Mouse (Mus musculus) stomach, embryonic 15.5 days (tissue): ENCODE measurements at regions not wholly inside any gene's neighbourhood (a gene's known extent, or its start where the extent isn't known, plus 50 kb on each side); places are given as distances from the start of the nearest gene placed in this dataset.

ENCODE experiments used
- ATAC-seq: fragments of 200-750 bp; cut with Nextera tagmentation; 2 replicates; pipeline ENCODE4 v1.8.0; 2017; ENCODE audit warnings: low read depth, moderate number of reproducible peaks, moderate TSS enrichment; ENCODE audit not compliant: insufficient read depth, low FRiP score
- H3K27ac ChIP-seq: fragments of 300-500 bp; sonication (generic); 2 replicates; pipeline ENCODE4 v1.5.1; 2015; ENCODE audit warnings: mild to moderate bottlenecking, inconsistent platforms
- H3K27me3 ChIP-seq: fragments of 300-500 bp; sonication (generic); replicated peaks from 2 replicates; pipeline ENCODE4 v1.6.1; 2015; ENCODE audit warnings: inconsistent platforms
- H3K36me3 ChIP-seq: fragments of 300-500 bp; sonication (generic); 2 replicates; pipeline ENCODE4 v1.6.1; 2015; ENCODE audit warnings: inconsistent platforms
- H3K4me1 ChIP-seq: fragments of 300-500 bp; sonication (generic); 2 replicates; pipeline ENCODE4 v1.6.1; 2015; ENCODE audit warnings: inconsistent platforms
- H3K4me2 ChIP-seq: fragments of 300-500 bp; sonication (generic); 2 replicates; pipeline ENCODE4 v1.6.1; 2015; ENCODE audit warnings: mild to moderate bottlenecking, inconsistent platforms
- H3K4me3 ChIP-seq: fragments of 300-500 bp; sonication (generic); replicated peaks from 2 replicates; pipeline ENCODE4 v1.5.1; 2015; ENCODE audit warnings: inconsistent platforms
- H3K9ac ChIP-seq: fragments of 300-500 bp; sonication (generic); 2 replicates; pipeline ENCODE4 v1.6.1; 2015; ENCODE audit warnings: inconsistent platforms
- H3K9me3 ChIP-seq: fragments of 300-500 bp; sonication (generic); 2 replicates; pipeline ENCODE4 v1.6.1; 2016; ENCODE audit warnings: inconsistent platforms
- WGBS: fragments of 180-500 bp; shearing (Covaris S2); methylation state at CpG from one replicate; pipeline ENCODE4 v1.1.7; 2015; 5-methylcytosine and 5-hydroxymethylcytosine counted together

DNA sequence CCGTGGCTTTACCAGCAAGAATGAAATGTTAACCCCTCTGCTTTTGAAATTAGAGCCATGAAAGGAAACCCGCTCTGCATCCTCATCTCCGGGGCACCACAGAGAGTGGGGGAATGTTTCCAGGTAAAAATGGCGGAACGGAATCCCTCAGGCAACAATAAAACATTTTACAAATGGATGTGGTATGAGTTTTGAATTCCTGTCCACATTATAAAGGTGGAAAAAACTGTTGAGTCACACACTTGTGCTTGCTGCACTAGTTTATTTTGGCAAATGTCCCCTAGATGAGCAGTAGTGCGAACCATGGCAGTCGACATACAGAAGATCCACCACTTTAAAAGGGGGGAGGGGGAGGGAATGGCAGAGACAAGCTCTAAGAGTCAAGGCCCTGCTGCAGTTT lies 289.4 kb upstream of the Nt5e start:
- 91% methylated on average over 7 of the region's 7 CpGs for WGBS
- Histone ChIP-seq H3K4me2 (no peak overlapping the region), H3K4me3 (no peak overlapping the region), H3K4me1 (no peaks in the 10 kb centered on the region), H3K9ac (no peak overlapping the region), H3K27ac (no peak overlapping the region), H3K27me3 (no peaks in the 10 kb centered on the region), H3K9me3 (no peaks in the 10 kb centered on the region), H3K36me3 (no peaks in the 10 kb centered on the region)
- no peak for ATAC-seq

- no peak overlapping the region for H3K27ac ChIP-seq
- no peak overlapping the region for H3K4me3 ChIP-seq
- WGBS, result 74% methylated on average over 13 of the region's 13 CpGs
- no peaks in the 10 kb centered on the region for H3K27me3 ChIP-seq
- H3K4me2 ChIP-seq, result no peak overlapping the region
- no peaks in the 10 kb centered on the region for H3K36me3 ChIP-seq
- no peak overlapping the region for H3K9ac ChIP-seq
- no peaks in the 10 kb centered on the region for H3K9me3 ChIP-seq
- ATAC-seq, result no peak
- H3K4me1 ChIP-seq, result no peaks in the 10 kb centered on the region
These were observed 277.7 kb upstream of the Nt5e start for GRCm38 (mm10) chr9:88049270-88049669.

GRCm38 (mm10) chr9:88049792-88050191 lies 277.2 kb upstream of the Nt5e start:
- no peak overlapping the region for H3K4me3 ChIP-seq
- no peak overlapping the region for H3K4me2 ChIP-seq
- 80% methylated on average over 4 of the region's 4 CpGs for WGBS
- no peak for ATAC-seq
- no peak overlapping the region for H3K9ac ChIP-seq
- H3K9me3 ChIP-seq, result no peaks in the 10 kb centered on the region
- no peaks in the 10 kb centered on the region for H3K36me3 ChIP-seq
- no peak overlapping the region for H3K27ac ChIP-seq
- H3K4me1 ChIP-seq, result no peaks in the 10 kb centered on the region
- no peaks in the 10 kb centered on the region for H3K27me3 ChIP-seq

GRCm38 (mm10) chr9:88058551-88058950 lies 268.4 kb upstream of the Nt5e start:
- ATAC-seq, result peak; percentile 65
- WGBS, result 42% methylated on average over 4 of the region's 4 CpGs
- no peaks in the 10 kb centered on the region for H3K36me3 ChIP-seq
- H3K4me1 ChIP-seq, result no peaks in the 10 kb centered on the region
- no peak overlapping the region for H3K27ac ChIP-seq
- H3K4me2 ChIP-seq, result no peak overlapping the region
- no peak overlapping the region for H3K9ac ChIP-seq
- H3K4me3 ChIP-seq, result no peak overlapping the region
- no peaks in the 10 kb centered on the region for H3K27me3 ChIP-seq
- no peaks in the 10 kb centered on the region for H3K9me3 ChIP-seq

GRCm38 (mm10) chr9:88059005-88059404 lies 268.0 kb upstream of the Nt5e start:
- H3K9me3 ChIP-seq, result no peaks in the 10 kb centered on the region
- H3K9ac ChIP-seq, result no peak overlapping the region
- H3K27ac ChIP-seq, result no peak overlapping the region
- WGBS, result 64% methylated on average over 3 of the region's 3 CpGs
- H3K36me3 ChIP-seq, result no peaks in the 10 kb centered on the region
- peak; percentile 58; the same call in 1 of the 2 replicates for ATAC-seq
- no peaks in the 10 kb centered on the region for H3K4me1 ChIP-seq
- H3K4me2 ChIP-seq, result no peak overlapping the region
- H3K4me3 ChIP-seq, result no peak overlapping the region
- no peaks in the 10 kb centered on the region for H3K27me3 ChIP-seq

DNA sequence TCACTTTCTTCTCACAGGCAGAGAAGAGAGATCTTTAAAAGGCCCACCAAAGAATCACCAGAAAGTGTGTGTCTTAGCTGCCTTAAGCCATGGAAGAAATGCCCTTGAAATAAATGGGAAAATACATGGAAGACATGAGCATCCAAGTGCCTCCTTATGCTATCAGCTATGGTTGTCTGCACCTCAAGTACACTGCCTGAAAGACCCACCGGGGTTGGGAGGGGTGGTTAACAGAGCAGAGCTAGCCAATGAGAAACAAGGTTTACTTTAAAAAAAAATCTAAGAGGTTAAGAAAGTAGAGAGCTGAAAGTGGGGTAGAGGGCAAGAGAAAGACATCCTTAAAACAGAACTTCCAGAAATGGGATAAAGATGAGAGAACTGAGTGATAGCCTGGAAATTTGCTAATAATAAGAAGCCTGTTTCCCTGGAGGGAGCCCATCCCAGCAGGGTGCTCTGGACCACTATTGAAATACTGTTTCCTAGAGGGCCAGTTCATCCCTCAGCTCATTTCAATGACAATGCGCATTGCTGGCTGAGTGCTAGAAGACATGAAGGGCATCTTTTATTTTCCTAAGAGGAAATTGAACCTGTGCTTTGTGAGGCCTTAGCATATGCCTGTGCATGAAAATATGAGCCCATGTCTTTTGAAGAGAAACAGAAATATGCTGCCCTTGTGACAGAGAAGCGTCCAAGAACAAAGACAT lies 262.9 kb upstream of the Nt5e start:
- Histone ChIP-seq H3K4me2 (no peak overlapping the region), H3K36me3 (no peaks in the 10 kb centered on the region), H3K9ac (no peak overlapping the region), H3K27me3 (no peaks in the 10 kb centered on the region), H3K4me1 (no peaks in the 10 kb centered on the region), H3K9me3 (no peaks in the 10 kb centered on the region), H3K4me3 (no peak overlapping the region), H3K27ac (no peak overlapping the region)
- ATAC-seq, result no peak
- 64% methylated on average over 3 of the region's 3 CpGs for WGBS

- H3K4me1 ChIP-seq, result no peaks in the 10 kb centered on the region
- no peaks in the 10 kb centered on the region for H3K9me3 ChIP-seq
- WGBS, result 75% methylated on average over 4 of the region's 4 CpGs
- ATAC-seq, result no peak
- no peak overlapping the region for H3K4me3 ChIP-seq
- no peak overlapping the region for H3K4me2 ChIP-seq
- H3K27ac ChIP-seq, result no peak overlapping the region
- H3K9ac ChIP-seq, result no peak overlapping the region
- no peaks in the 10 kb centered on the region for H3K36me3 ChIP-seq
- H3K27me3 ChIP-seq, result no peaks in the 10 kb centered on the region
These were observed 261.9 kb upstream of the Nt5e start for GRCm38 (mm10) chr9:88065057-88065456.

DNA sequence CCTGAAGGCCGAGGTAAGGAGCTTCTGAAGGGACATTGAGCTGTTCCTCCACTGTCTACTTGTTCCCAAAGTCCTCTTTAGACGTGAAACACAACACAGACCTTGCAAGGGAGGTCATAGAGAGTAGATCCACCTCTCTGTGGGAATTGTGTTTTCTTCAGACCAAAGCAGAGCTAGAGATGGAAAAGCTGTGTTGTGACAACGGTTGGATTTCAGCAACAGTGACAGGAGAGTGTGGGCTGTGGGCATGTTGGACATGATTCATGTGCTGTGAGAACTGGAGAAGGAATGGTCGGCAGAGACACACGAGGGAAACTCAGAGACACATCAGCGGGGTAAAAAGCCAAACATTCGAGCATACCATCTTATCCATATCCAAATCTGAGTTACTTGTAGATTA lies 261.2 kb upstream of the Nt5e start:
- WGBS, result 84% methylated on average over 7 of the region's 7 CpGs
- Histone ChIP-seq H3K9me3 (no peaks in the 10 kb centered on the region), H3K4me1 (no peaks in the 10 kb centered on the region), H3K4me3 (no peak overlapping the region), H3K36me3 (no peaks in the 10 kb centered on the region), H3K9ac (no peak overlapping the region), H3K27me3 (no peaks in the 10 kb centered on the region), H3K27ac (no peak overlapping the region), H3K4me2 (no peak overlapping the region)
- no peak for ATAC-seq

DNA sequence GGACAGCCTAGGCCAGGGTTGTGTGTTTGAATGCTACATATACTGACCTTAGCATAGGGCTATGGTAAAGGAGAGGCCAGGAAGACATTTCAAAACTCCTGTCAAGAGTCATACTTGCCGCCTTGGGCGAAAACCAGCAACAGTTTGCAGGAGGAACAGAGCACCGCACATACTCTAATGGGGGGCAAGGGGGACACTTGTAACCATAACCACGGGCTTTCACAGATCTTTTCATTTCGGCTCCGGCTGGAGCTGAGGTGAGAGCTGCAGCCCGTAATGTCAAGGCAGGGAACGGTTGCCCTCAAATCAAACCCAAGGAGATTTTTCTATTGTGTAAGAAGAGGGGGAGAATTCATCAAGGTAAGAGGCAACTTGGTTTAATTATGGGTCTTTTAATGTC lies 258.7 kb upstream of the Nt5e start:
- 89% methylated on average over 8 of the region's 8 CpGs for WGBS
- H3K4me1 ChIP-seq, result no peaks in the 10 kb centered on the region
- no peaks in the 10 kb centered on the region for H3K36me3 ChIP-seq
- H3K4me3 ChIP-seq, result no peak overlapping the region
- H3K27ac ChIP-seq, result no peak overlapping the region
- ATAC-seq, result no peak
- H3K4me2 ChIP-seq, result no peak overlapping the region
- no peaks in the 10 kb centered on the region for H3K9me3 ChIP-seq
- no peak overlapping the region for H3K9ac ChIP-seq
- H3K27me3 ChIP-seq, result no peaks in the 10 kb centered on the region

DNA sequence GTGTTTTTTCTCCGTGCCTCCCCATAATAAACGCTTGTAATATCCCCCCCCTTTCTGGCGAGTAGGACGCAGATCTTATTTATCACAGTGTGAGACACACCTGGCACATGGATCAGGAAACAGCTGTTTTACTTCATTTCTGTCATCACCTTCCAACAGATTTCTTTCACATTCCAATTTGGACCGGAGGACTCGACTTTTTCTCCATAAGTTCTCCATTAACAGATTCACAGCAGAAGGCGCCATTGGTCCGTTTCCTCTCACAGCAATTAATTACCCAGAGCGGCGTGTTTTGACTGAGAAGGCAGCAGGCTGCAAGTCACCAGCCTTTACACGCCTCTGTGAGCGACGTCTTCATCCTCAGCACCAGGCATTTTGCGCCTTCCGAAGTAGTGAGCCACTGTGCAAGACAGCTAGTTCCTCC lies 258.1 kb upstream of the Nt5e start:
- Histone ChIP-seq H3K27me3 (no peaks in the 10 kb centered on the region), H3K9me3 (no peaks in the 10 kb centered on the region), H3K4me2 (peak overlapping the region; percentile 32), H3K36me3 (no peaks in the 10 kb centered on the region), H3K4me3 (no peak overlapping the region), H3K9ac (no peak overlapping the region), H3K4me1 (no peaks in the 10 kb centered on the region), H3K27ac (no peak overlapping the region)
- ATAC-seq, result no peak
- 39% methylated on average over 15 of the region's 15 CpGs for WGBS

DNA sequence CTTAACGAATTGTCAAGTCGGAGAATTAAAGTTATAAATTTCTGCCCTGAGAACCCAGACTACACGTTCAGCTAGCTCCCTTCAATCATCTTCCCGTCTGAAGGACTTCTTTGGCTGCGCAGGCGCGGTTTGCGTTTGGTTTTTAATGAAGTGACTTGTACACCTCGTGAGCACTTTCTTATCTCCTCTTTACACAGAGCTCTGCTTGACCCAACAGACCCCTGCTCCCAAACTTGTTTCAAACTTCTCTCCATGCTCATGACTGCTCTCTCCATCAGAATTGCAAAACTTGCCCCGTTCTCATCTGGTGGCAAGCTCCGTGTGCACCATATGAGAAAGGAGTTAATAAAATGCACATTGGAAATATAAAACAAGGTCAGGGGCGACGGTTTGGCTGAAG lies 257.2 kb upstream of the Nt5e start:
- H3K27ac ChIP-seq, result no peak overlapping the region
- ATAC-seq, result no peak
- H3K36me3 ChIP-seq, result no peaks in the 10 kb centered on the region
- no peak overlapping the region for H3K4me2 ChIP-seq
- no peaks in the 10 kb centered on the region for H3K9me3 ChIP-seq
- no peak overlapping the region for H3K9ac ChIP-seq
- 67% methylated on average over 13 of the region's 13 CpGs for WGBS
- no peak overlapping the region for H3K4me3 ChIP-seq
- no peaks in the 10 kb centered on the region for H3K27me3 ChIP-seq
- no peaks in the 10 kb centered on the region for H3K4me1 ChIP-seq

DNA sequence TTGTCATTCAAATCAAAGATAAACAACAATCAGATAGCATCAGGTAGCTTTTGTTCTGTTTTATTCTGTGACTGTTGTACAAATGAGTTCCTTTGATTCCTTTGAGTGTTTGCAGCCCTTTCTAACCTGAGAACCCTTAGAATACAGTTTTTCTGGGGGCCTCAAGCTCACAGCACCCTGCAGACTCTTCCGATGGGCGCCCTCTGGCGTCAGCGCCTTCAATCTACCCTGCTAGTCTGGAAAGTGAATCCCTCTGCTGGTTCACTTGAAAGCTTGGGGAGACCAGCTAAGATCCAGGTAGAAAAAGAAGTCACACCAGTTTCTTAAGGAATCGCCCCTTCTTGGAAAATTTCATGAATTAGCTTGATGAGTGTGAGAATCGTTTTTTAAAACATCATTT lies 253.8 kb upstream of the Nt5e start:
- Histone ChIP-seq H3K9me3 (no peaks in the 10 kb centered on the region), H3K9ac (no peak overlapping the region), H3K4me1 (no peaks in the 10 kb centered on the region), H3K4me3 (no peak overlapping the region), H3K27ac (no peak overlapping the region), H3K4me2 (no peak overlapping the region), H3K36me3 (no peaks in the 10 kb centered on the region), H3K27me3 (no peaks in the 10 kb centered on the region)
- WGBS, result 18% methylated on average over 6 of the region's 6 CpGs
- ATAC-seq, result no peak

GRCm38 (mm10) chr9:88073579-88073978 lies 253.4 kb upstream of the Nt5e start:
- Histone ChIP-seq H3K27me3 (no peaks in the 10 kb centered on the region), H3K36me3 (no peaks in the 10 kb centered on the region), H3K4me1 (no peaks in the 10 kb centered on the region), H3K4me3 (no peak overlapping the region), H3K9ac (no peak overlapping the region), H3K9me3 (no peaks in the 10 kb centered on the region), H3K27ac (no peak overlapping the region), H3K4me2 (no peak overlapping the region)
- no peak for ATAC-seq
- WGBS, result 75% methylated on average over 7 of the region's 7 CpGs
